Mouse (Mus musculus) small intestine, adult 2 months (tissue): ENCODE measurements around the gene Ilvbl.

Experiments
- CTCF ChIP-seq: fragments of 200-500 bp; IDR thresholded peaks from 2 replicates; pipeline ENCODE4 v1.5.1; 2012; ENCODE audit warnings: low read depth, mild to moderate bottlenecking, control low read depth, inconsistent platforms, low read length, moderate library complexity, mixed read lengths; ENCODE audit not compliant: insufficient replicate concordance, insufficient read length; ENCODE audit errors: extremely low read depth
- POLR2A ChIP-seq: fragments of 200-500 bp; IDR thresholded peaks from 2 replicates; pipeline ENCODE4 v1.6.1; 2012; ENCODE audit warnings: low read depth, mild to moderate bottlenecking, control low read depth, inconsistent platforms, low read length, moderate library complexity

DNA sequence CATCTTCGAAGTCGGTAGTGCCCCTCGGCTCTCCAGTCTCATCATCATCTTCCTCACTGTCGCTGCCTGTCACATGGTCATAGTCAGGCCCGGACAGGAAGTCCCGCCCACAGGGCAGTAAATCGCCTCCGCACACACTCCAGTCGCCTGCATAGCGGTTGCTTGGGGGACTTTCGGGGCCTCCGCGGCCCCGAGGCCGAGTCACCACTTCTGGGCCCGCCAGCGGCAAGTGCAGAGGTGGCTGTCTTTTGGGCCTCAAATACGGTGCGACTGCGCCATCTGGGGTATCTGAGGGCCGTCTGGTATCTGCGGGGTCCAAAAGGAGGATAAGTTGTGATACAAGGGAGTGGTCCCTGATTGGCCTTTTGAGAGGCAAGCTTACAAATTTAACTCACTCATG lies 11.5 kb downstream of the Ilvbl start:
- TF ChIP-seq CTCF (no peak), POLR2A (no peak)
